Mouse (Mus musculus) MEL-GATA-1-ER (cell line): ENCODE data around the gene Adgrb2.

Experiments used
- DNase-seq: peaks from one replicate; pipeline ENCODE4 v3.0.0-alpha.2; 2012; ENCODE audit warnings: low read depth; ENCODE audit errors: extremely low read depth

Adgrb2 gene

GRCm38 (mm10) chr4:129984421-129985061 is at the start of gene Adgrb2:
TSS of gene Adgrb2 (plus strand) at chr4:129984870.
- no peak for DNase-seq

GRCm38 (mm10) chr4:129951359-129951821 is 33.3 kb upstream of the Adgrb2 start:
- no peak for DNase-seq

GRCm38 (mm10) chr4:129952241-129952810 is 32.3 kb upstream of the Adgrb2 start:
- DNase-seq = no peak

GRCm38 (mm10) chr4:129954527-129954926 is 30.1 kb upstream of the Adgrb2 start:
- no peak for DNase-seq

GRCm38 (mm10) chr4:129960180-129960944 is 24.3 kb upstream of the Adgrb2 start:
- peak; percentile 57 for DNase-seq

- no peak for DNase-seq
Measured at GRCm38 (mm10) chr4:129965294-129965693, 19.4 kb upstream of the Adgrb2 start.

- no peak for DNase-seq
Measured at GRCm38 (mm10) chr4:129966201-129966600, 18.5 kb upstream of the Adgrb2 start.

- no peak for DNase-seq
Measured at GRCm38 (mm10) chr4:129967024-129968014, 17.4 kb upstream of the Adgrb2 start.

- no peak for DNase-seq
Measured at GRCm38 (mm10) chr4:129970168-129970567, 14.5 kb upstream of the Adgrb2 start.

GRCm38 (mm10) chr4:129970861-129971260 is 13.8 kb upstream of the Adgrb2 start:
- DNase-seq = no peak

- no peak for DNase-seq
Measured at GRCm38 (mm10) chr4:129971989-129972388, 12.7 kb upstream of the Adgrb2 start.

GRCm38 (mm10) chr4:129974285-129974684 is 10.4 kb upstream of the Adgrb2 start:
- no peak for DNase-seq

- DNase-seq = no peak
Measured at GRCm38 (mm10) chr4:129977256-129977655, 7.4 kb upstream of the Adgrb2 start.

GRCm38 (mm10) chr4:129978227-129978626 is 6.4 kb upstream of the Adgrb2 start:
- DNase-seq = no peak

GRCm38 (mm10) chr4:129978930-129979329 is 5.7 kb upstream of the Adgrb2 start:
- no peak for DNase-seq

GRCm38 (mm10) chr4:129981657-129982056 is 3.0 kb upstream of the Adgrb2 start:
- DNase-seq = no peak

GRCm38 (mm10) chr4:129983046-129983445 is 1.6 kb upstream of the Adgrb2 start:
- no peak for DNase-seq

GRCm38 (mm10) chr4:129983764-129984420 is 778 bp upstream of the Adgrb2 start:
- DNase-seq = no peak

GRCm38 (mm10) chr4:129985161-129985670 is 546 bp downstream of the Adgrb2 start:
- DNase-seq = no peak

- no peak for DNase-seq
Measured at GRCm38 (mm10) chr4:129985671-129986441, 1.2 kb downstream of the Adgrb2 start.
